Mouse (Mus musculus) limb, embryonic 11.5 days (tissue): ENCODE results near the gene Tha1. TPM values are rescaled to one million over a fixed set of nuclear protein-coding genes. Genes with fewer than 3 reads are reported as not detected.

Experiments used
- ATAC-seq: fragments of 200-750 bp; cut with Nextera tagmentation; 2 replicates; pipeline ENCODE4 v1.8.0; 2017; ENCODE audit warnings: low read depth; ENCODE audit not compliant: insufficient number of reproducible peaks, low FRiP score, low TSS enrichment
- DNase-seq: peaks from one replicate; pipeline ENCODE4 v3.0.0-alpha.2; 2015; ENCODE audit warnings: low spot score
- H3K27ac ChIP-seq: fragments of 300-500 bp; sonication (generic); replicated peaks from 2 replicates; pipeline ENCODE4 v1.5.1; 2014; ENCODE audit warnings: low read depth, mild to moderate bottlenecking, low read length
- H3K27me3 ChIP-seq: fragments of 300-500 bp; sonication (generic); 2 replicates; pipeline ENCODE4 v1.6.1; 2014; ENCODE audit warnings: mild to moderate bottlenecking, low read length, mixed read lengths; ENCODE audit not compliant: control insufficient read depth, insufficient read depth
- H3K36me3 ChIP-seq: fragments of 300-500 bp; sonication (generic); 2 replicates; pipeline ENCODE4 v1.6.1; 2014; ENCODE audit warnings: mild to moderate bottlenecking, low read length, moderate library complexity, mixed read lengths; ENCODE audit not compliant: control insufficient read depth, insufficient read depth
- H3K4me1 ChIP-seq: fragments of 300-500 bp; sonication (generic); 2 replicates; pipeline ENCODE4 v1.6.1; 2014; ENCODE audit warnings: low read length, mixed read lengths; ENCODE audit not compliant: control insufficient read depth, insufficient read depth
- H3K4me2 ChIP-seq: fragments of 300-500 bp; sonication (generic); 2 replicates; pipeline ENCODE4 v1.6.1; 2014; ENCODE audit warnings: low read depth, mild to moderate bottlenecking, moderate library complexity; ENCODE audit not compliant: severe bottlenecking
- H3K4me3 ChIP-seq: fragments of 300-500 bp; sonication (generic); 2 replicates; pipeline ENCODE4 v1.5.1; 2014; ENCODE audit warnings: low read depth, low read length
- H3K9ac ChIP-seq: fragments of 300-500 bp; sonication (generic); 2 replicates; pipeline ENCODE4 v1.6.1; 2014; ENCODE audit warnings: mild to moderate bottlenecking, low read length
- H3K9me3 ChIP-seq: fragments of 300-500 bp; sonication (generic); 2 replicates; pipeline ENCODE4 v1.6.1; 2016; ENCODE audit warnings: low read length; ENCODE audit not compliant: control insufficient read depth
- WGBS: fragments of 180-500 bp; shearing (Covaris S2); extraction: QIAGEN DNeasy Blood & Tissue Kit; methylation state at CpG from one replicate; pipeline ENCODE4 v1.1.7; 2014; 5-methylcytosine and 5-hydroxymethylcytosine counted together
- polyA plus RNA-seq: library from polyadenylated mRNA; unstranded; fragments of >200 nt; fragmentation: Nextera tagmentation; extraction: Ambion mirVana; gene quantifications from 2 replicates; pipeline ENCODE4 v1.2.1, GENCODE M21; 2014

Tha1 gene
- polyA plus RNA-seq, 1 experiment from 2014 or later: 1.5 TPM

DNA sequence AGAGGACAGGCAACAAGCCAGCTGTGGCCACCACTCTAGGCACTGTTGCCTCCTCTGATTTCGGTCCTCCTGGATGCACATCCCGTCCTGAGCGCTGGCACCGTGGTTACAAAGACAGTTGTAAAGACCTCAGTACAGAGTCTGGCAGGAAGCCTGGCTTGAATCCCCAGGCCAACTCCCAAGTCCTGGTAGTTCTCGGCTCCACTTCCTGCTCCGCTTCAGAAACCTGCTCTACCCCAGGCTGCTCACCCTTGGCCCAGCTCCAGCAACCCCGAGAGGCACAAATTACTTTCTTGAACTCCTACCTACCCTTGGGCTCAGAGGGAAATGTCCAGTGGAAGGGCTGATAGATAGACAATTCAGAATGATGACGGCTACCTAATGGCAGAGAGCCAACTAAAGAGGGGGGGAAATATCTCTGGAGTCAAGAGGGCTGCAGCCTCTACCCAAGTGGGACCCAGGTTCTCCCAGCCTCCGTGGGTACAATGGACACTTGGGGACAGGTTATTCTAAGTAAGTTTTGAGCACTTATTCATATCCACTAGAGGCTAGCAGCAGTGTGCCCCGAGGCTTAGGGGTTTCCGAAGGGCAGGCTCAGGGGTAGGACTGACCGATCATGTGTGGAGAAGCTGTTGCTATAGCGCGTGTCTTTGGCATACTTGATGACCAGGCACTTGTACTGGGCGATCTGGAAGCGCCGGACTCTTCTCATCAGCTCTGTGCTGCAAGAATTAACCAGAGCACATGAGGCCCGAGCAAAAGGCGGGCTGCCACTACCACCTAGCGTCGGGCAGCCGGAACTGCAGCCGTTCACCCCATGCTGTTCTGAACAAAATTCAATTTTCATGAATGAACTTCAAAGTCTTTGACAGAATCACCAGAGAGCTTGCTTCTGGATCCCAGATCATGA, 49.0 kb downstream of the Tha1 start:
- H3K36me3 ChIP-seq: peaks cover 13% of the 10 kb centered on the region
- H3K27me3 ChIP-seq: no peaks in the 10 kb centered on the region
- ATAC-seq (no peak), DNase-seq (peak; percentile 92)
- H3K9ac ChIP-seq: peak overlapping the region; percentile 93
- no peaks in the 10 kb centered on the region for H3K9me3 ChIP-seq
- WGBS: 29% methylated on average over 23 of the region's 23 CpGs
- H3K4me3 ChIP-seq: peak overlapping the region; percentile 81
- peak overlapping the region; percentile 90 for H3K4me2 ChIP-seq
- no peak overlapping the region for H3K27ac ChIP-seq
- peaks cover 20% of the 10 kb centered on the region for H3K4me1 ChIP-seq

DNA sequence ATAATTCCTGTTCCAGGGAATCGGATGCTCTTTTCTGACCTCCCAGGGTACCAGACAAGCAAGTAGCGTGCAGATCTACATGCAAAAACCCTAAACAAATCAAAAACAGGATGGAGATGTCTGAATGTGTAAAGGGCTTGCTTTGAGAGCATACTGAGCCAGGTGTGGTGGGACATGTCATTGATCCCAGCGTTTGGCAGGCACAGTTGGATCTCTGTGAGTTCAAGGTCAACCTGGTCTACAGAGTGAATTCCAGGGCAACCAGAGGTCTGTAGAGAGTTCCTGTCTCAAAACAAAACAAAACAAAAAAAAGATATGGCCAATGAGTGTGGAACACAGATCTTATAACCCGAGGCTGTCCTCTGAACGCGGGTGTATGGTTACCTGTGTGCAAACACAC, 49.9 kb downstream of the Tha1 start:
- Histone ChIP-seq H3K4me3 (no peak overlapping the region), H3K27me3 (no peaks in the 10 kb centered on the region), H3K27ac (no peak overlapping the region), H3K4me2 (no peak overlapping the region), H3K4me1 (peaks cover 20% of the 10 kb centered on the region), H3K9ac (no peak overlapping the region), H3K36me3 (peaks cover 18% of the 10 kb centered on the region), H3K9me3 (no peaks in the 10 kb centered on the region)
- 91% methylated on average over 6 of the region's 6 CpGs for WGBS
- no peak for ATAC-seq
- DNase-seq: no peak

DNA sequence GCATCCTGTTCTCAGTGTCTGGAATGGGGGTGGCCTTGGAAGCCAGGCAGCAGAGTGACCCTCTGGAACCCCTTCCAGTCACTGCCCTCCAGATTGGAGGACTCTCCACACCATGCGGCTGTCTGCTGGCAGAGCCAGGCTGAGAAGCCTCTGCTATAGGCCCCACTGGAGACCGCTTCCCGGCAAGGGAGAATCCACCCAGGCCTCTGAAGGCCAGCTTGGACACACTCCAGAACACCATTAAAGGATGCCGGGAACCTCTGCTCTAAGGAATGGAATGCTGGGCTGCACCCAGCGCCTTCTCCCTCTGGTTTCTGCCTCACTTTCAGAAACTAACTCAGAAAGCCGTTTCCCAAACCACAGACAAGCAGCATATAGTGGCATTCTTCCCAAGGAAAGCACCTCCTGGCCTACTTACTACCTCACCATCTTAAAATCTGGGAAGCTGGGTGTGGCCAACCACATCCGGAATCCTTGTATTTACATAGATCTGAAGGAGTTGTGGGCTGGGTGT, 50.5 kb downstream of the Tha1 start:
- H3K9me3 ChIP-seq: no peaks in the 10 kb centered on the region
- no peak overlapping the region for H3K4me2 ChIP-seq
- peaks cover 20% of the 10 kb centered on the region for H3K4me1 ChIP-seq
- DNase-seq (no peak), ATAC-seq (no peak)
- peaks cover 20% of the 10 kb centered on the region for H3K36me3 ChIP-seq
- no peaks in the 10 kb centered on the region for H3K27me3 ChIP-seq
- no peak overlapping the region for H3K9ac ChIP-seq
- H3K4me3 ChIP-seq: no peak overlapping the region
- H3K27ac ChIP-seq: no peak overlapping the region
- WGBS: 93% methylated on average over 7 of the region's 7 CpGs

DNA sequence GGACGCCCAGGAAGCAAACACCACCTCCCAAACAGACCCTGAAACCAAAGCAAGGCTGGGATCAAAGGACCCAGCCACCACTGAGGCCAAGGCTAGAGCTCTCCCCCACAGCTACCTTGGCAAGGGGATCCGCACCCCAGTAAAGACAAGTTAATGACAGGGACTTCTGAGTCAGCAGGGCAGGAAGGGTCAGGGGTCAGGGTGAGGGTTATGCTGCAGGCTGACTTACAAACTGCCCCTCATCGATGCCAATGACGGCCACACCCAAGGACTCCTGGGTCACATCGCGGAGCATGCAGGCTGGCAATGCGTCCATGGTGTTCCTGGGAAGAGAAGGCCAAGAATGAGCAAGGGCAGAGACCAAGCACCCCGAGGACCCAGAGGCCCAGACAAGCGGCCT, 51.4 kb downstream of the Tha1 start:
- Histone ChIP-seq H3K9me3 (no peaks in the 10 kb centered on the region), H3K4me1 (peaks cover 17% of the 10 kb centered on the region), H3K4me2 (no peak overlapping the region), H3K4me3 (no peak overlapping the region), H3K36me3 (peaks cover 21% of the 10 kb centered on the region), H3K27me3 (no peaks in the 10 kb centered on the region), H3K9ac (no peak overlapping the region), H3K27ac (no peak overlapping the region)
- WGBS: 89% methylated on average over 9 of the region's 9 CpGs
- ATAC-seq: no peak
- no peak for DNase-seq

DNA sequence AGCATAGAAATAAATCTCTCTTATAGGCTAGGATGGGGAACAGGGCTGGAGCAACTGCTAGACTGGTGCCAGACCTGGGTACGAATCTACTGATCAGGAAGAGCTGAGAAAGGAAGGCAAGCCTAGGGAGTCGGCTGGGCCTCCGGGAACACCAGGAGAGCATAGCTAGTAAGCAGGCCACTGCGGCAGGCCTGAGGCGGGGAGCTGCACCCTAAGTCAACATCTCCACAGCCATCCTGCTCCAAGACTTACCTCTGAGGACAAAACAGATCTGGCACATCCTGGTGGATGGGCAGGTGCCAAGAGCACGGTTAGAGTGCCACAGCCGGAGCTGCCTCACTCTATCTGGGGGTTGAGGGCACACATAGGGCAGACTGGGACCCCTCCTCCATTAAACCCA, 53.1 kb downstream of the Tha1 start:
- H3K27me3 ChIP-seq: no peaks in the 10 kb centered on the region
- DNase-seq (no peak), ATAC-seq (no peak)
- 92% methylated on average over 7 of the region's 7 CpGs for WGBS
- peaks cover 26% of the 10 kb centered on the region for H3K36me3 ChIP-seq
- H3K27ac ChIP-seq: no peak overlapping the region
- H3K4me1 ChIP-seq: peaks cover 10% of the 10 kb centered on the region
- no peaks in the 10 kb centered on the region for H3K9me3 ChIP-seq
- H3K4me3 ChIP-seq: no peak overlapping the region
- H3K9ac ChIP-seq: no peak overlapping the region
- H3K4me2 ChIP-seq: no peak overlapping the region

DNA sequence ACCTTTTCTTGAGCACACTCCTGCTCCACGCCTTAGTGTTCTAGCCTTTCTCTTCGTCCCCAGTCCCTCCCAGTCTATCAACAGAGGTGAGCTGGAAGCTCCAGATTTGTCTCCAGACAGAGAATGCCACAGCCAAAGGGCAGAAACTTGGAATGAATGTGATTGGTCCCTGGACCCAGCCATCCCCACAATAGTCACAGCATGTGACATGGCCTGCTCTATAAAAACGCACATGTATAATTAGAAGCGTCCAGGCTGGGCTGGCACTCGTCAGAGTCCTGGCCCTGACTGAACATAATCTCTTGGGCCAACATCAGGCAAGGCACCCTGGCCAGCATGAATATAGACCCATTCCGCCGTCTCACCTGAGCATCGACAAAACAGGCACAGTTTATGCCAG, 54.2 kb downstream of the Tha1 start:
- WGBS: 72% methylated on average over 8 of the region's 8 CpGs
- Histone ChIP-seq H3K9me3 (no peaks in the 10 kb centered on the region), H3K36me3 (peaks cover 30% of the 10 kb centered on the region), H3K4me1 (peaks cover 5% of the 10 kb centered on the region), H3K27ac (no peak overlapping the region), H3K27me3 (no peaks in the 10 kb centered on the region), H3K4me2 (no peak overlapping the region), H3K4me3 (no peak overlapping the region), H3K9ac (no peak overlapping the region)
- ATAC-seq: no peak
- no peak for DNase-seq

Other genes starting within 250 kb of the Tha1 start
- gene Tnrc6c, start 219.2 kb downstream of the Tha1 start, polyA plus RNA-seq: 16.1 and 16.5 TPM in 2 replicates
- 0.60 and 0.87 TPM in 2 replicates for gene Tmc8, start 91.4 kb downstream of the Tha1 start, polyA plus RNA-seq
- gene Tmc6, start 91.3 kb downstream of the Tha1 start, polyA plus RNA-seq: 13.5 and 19.3 TPM in 2 replicates
- gene 6030468B19Rik, start 75.8 kb downstream of the Tha1 start, polyA plus RNA-seq: 0.71 and 0.83 TPM in 2 replicates
- gene Gm20708, start 63.8 kb downstream of the Tha1 start, polyA plus RNA-seq: 0.16 TPM in 1 of 2 replicates, not detected in the other
- gene Syngr2, start 63.8 kb downstream of the Tha1 start, polyA plus RNA-seq: 30.1 and 33.2 TPM in 2 replicates
- gene Afmid, start 47.6 kb downstream of the Tha1 start, polyA plus RNA-seq: 3.1 and 3.2 TPM in 2 replicates
- 126 and 138 TPM in 2 replicates for gene Tk1, start 47.4 kb downstream of the Tha1 start, polyA plus RNA-seq
- 400 and 435 TPM in 2 replicates for gene Birc5, start 24.2 kb downstream of the Tha1 start, polyA plus RNA-seq
- not detected in 2 replicates for gene Tmem235, start 12.7 kb downstream of the Tha1 start, polyA plus RNA-seq
- 5.4 and 6.7 TPM in 2 replicates for gene Socs3, start 96.6 kb upstream of the Tha1 start, polyA plus RNA-seq
- gene Pgs1, start 112.8 kb upstream of the Tha1 start, polyA plus RNA-seq: 38.4 and 39.3 TPM in 2 replicates